Mouse (Mus musculus): Measurements from ENCODE around the gene Pgc.
A peak's percentile ranks its signal among the peaks of the same experiment; 100 is the strongest.

DNA sequence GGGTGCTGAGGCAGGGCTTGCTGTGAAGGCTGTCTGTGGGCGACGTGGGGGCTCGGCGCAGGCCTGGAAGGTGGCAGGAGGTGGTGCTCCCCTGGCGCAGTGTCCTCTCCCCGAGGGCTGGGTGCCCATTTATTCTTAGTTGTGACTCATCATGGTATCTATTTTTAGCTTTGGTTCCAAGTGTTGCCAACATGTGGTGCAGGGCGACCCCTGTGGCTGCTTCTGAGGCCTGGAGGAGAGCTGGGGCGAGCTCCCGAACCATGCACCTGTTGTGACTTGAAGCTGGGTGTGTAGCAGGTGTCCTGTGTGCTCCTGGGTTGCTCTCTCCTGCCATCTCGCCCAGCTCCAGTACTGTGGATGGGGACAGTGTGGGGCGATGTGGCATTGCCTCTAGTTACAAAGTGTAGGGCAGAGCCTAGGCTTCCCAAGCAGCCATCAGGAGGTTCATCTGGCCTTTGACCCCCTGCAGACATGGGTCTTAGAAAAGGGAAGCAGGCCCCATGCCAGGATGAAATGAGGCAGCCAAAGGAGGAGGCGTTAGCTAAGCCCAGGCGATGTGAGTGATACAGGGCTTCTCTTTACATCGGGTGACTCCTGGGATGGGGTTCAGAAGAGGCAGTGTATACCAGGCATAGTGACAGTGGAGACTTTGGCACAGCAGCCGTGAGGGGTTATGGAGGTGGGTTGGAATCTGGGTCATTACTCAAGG, 33.2 kb downstream of the Pgc start:
- TF ChIP-seq POLR2A (IDR thresholded peaks at IDR 0.05; ENCODE audit: insufficient read length, low read depth) (no peak), MAX (IDR thresholded peaks at IDR 0.05; ENCODE audit: low read depth) (no peak), MYOD1 (IDR thresholded peaks at IDR 0.05; ENCODE audit: control insufficient read depth in 1 of 3, insufficient read length in 2 of 3, low read depth in 2 of 3) (peak; percentile 62 to 97 (median 96)), USF1 (IDR thresholded peaks at IDR 0.05; ENCODE audit: low read depth) (no peak), E2F4 (IDR thresholded peaks at IDR 0.05; ENCODE audit: insufficient read depth) (no peak), TCF12 (IDR thresholded peaks at IDR 0.05; ENCODE audit: insufficient read depth, poor library complexity, severe bottlenecking) (peak; percentile 88), REST (IDR thresholded peaks at IDR 0.05; ENCODE audit: insufficient read depth, insufficient read length) (no peak), TCF3 (IDR thresholded peaks at IDR 0.05; ENCODE audit: insufficient read length, low read depth) (peak; percentile 78), MYOG (IDR thresholded peaks at IDR 0.05; ENCODE audit: control insufficient read depth in 1 of 3, insufficient read depth in 1 of 3, insufficient read length in 2 of 3, low read depth in 2 of 3) (peak; percentile 69 to 96 (median 87)), POLR2AphosphoS2 (IDR thresholded peaks at IDR 0.05; ENCODE audit: insufficient read length, low read depth) (no peak), CEBPB (IDR thresholded peaks at IDR 0.05; ENCODE audit: insufficient read depth, poor library complexity, severe bottlenecking) (no peak)
